Mouse (Mus musculus) embryonic facial prominence, embryonic 11.5 days (tissue): ENCODE results near the gene D330045A20Rik. TPM values are rescaled to one million over a fixed set of nuclear protein-coding genes. Genes with fewer than 3 reads are reported as not detected.

Experiments used
- ATAC-seq: fragments of 200-750 bp; cut with Nextera tagmentation; replicated peaks from 2 replicates; pipeline ENCODE4 v1.8.0; 2017; ENCODE audit warnings: low read depth; ENCODE audit not compliant: insufficient number of reproducible peaks, low FRiP score, low TSS enrichment
- DNase-seq: peaks from one replicate; pipeline ENCODE4 v3.0.0-alpha.2; 2015; ENCODE audit warnings: low spot score
- H3K27ac ChIP-seq: fragments of 300-500 bp; sonication (generic); replicated peaks from 2 replicates; pipeline ENCODE4 v1.5.1; 2014; ENCODE audit warnings: mild to moderate bottlenecking, low read depth, low read length, control low read depth
- H3K27me3 ChIP-seq: fragments of 300-500 bp; sonication (generic); 2 replicates; pipeline ENCODE4 v1.6.1; 2014; ENCODE audit warnings: mild to moderate bottlenecking, low read length, moderate library complexity, mixed read lengths; ENCODE audit not compliant: control insufficient read depth, insufficient read depth
- H3K36me3 ChIP-seq: fragments of 300-500 bp; sonication (generic); replicated peaks from 2 replicates; pipeline ENCODE4 v1.6.1; 2014; ENCODE audit warnings: low read depth, mild to moderate bottlenecking, low read length, moderate library complexity, mixed read lengths; ENCODE audit not compliant: control insufficient read depth, insufficient read depth
- H3K4me1 ChIP-seq: fragments of 300-500 bp; sonication (generic); 2 replicates; pipeline ENCODE4 v1.6.1; 2014; ENCODE audit warnings: low read length, mixed read lengths; ENCODE audit not compliant: control insufficient read depth, insufficient read depth
- H3K4me2 ChIP-seq: fragments of 300-500 bp; sonication (generic); 2 replicates; pipeline ENCODE4 v1.6.1; 2014; ENCODE audit warnings: low read depth, mild to moderate bottlenecking, control low read depth, low read length, moderate library complexity
- H3K4me3 ChIP-seq: fragments of 300-500 bp; sonication (generic); 2 replicates; pipeline ENCODE4 v1.5.1; 2014; ENCODE audit warnings: low read depth, low read length, control low read depth
- H3K9ac ChIP-seq: fragments of 300-500 bp; sonication (generic); replicated peaks from 2 replicates; pipeline ENCODE4 v1.6.1; 2014; ENCODE audit warnings: mild to moderate bottlenecking, control low read depth, low read length
- H3K9me3 ChIP-seq: fragments of 300-500 bp; sonication (generic); replicated peaks from 2 replicates; pipeline ENCODE4 v1.6.1; 2016; ENCODE audit warnings: mild to moderate bottlenecking, low read length, inconsistent platforms, mixed read lengths; ENCODE audit not compliant: control insufficient read depth
- WGBS: fragments of 180-500 bp; shearing (Covaris S2); extraction: QIAGEN DNeasy Blood & Tissue Kit; methylation state at CpG from one replicate; pipeline ENCODE4 v1.1.7; 2014; 5-methylcytosine and 5-hydroxymethylcytosine counted together
- polyA plus RNA-seq: library from polyadenylated mRNA; unstranded; fragments of >200 nt; fragmentation: Nextera tagmentation; extraction: Ambion mirVana; gene quantifications from 2 replicates; pipeline ENCODE4 v1.2.1, GENCODE M21; 2014

Gene D330045A20Rik
- polyA plus RNA-seq, 1 experiment from 2014 or later = 2.8 TPM

- H3K36me3 ChIP-seq = no peaks in the 10 kb centered on the region
- no peak for ATAC-seq
- H3K9me3 ChIP-seq = no peaks in the 10 kb centered on the region
- H3K4me1 ChIP-seq = no peaks in the 10 kb centered on the region
- H3K9ac ChIP-seq = no peak overlapping the region
- H3K4me2 ChIP-seq = no peak overlapping the region
- H3K4me3 ChIP-seq = no peak overlapping the region
- WGBS = 87% methylated on average over 6 of the region's 6 CpGs
- H3K27me3 ChIP-seq = no peaks in the 10 kb centered on the region
- no peak for DNase-seq
- H3K27ac ChIP-seq = no peak overlapping the region
These were observed 116.2 kb downstream of the D330045A20Rik start for GRCm38 (mm10) chrX:139596404-139596803.

Other genes starting within 250 kb of the D330045A20Rik start
- gene Trap1a, start 146.7 kb upstream of the D330045A20Rik start, polyA plus RNA-seq = not detected in 2 replicates
- gene Rnf128, start 82.9 kb downstream of the D330045A20Rik start, polyA plus RNA-seq = 5.6 and 6.4 TPM in 2 replicates
- gene Tbc1d8b, start 204.6 kb downstream of the D330045A20Rik start, polyA plus RNA-seq = 0.57 and 0.88 TPM in 2 replicates
- not detected in 2 replicates for gene Gm15013, start 234.1 kb downstream of the D330045A20Rik start, polyA plus RNA-seq